Mouse (Mus musculus) kidney, embryonic 14.5 days (tissue): ENCODE measurements around the gene Lnx1. TPM values are rescaled to one million over a fixed set of nuclear protein-coding genes. Genes with fewer than 3 reads are reported as not detected.

Experiments
- ATAC-seq: fragments of 200-750 bp; cut with Nextera tagmentation; 2 replicates; pipeline ENCODE4 v1.8.0; 2017; ENCODE audit warnings: moderate number of reproducible peaks, mild to moderate bottlenecking, moderate TSS enrichment, moderate library complexity; ENCODE audit not compliant: low FRiP score, low TSS enrichment
- H3K27ac ChIP-seq: fragments of 300-500 bp; sonication (generic); 2 replicates; pipeline ENCODE4 v1.5.1; 2014; ENCODE audit warnings: low read depth, mild to moderate bottlenecking, low read length, moderate library complexity, mixed read lengths
- H3K27me3 ChIP-seq: fragments of 300-500 bp; sonication (generic); 2 replicates; pipeline ENCODE4 v1.6.1; 2014; ENCODE audit warnings: mild to moderate bottlenecking, low read length; ENCODE audit not compliant: control insufficient read depth, insufficient read depth
- H3K36me3 ChIP-seq: fragments of 300-500 bp; sonication (generic); 2 replicates; pipeline ENCODE4 v1.6.1; 2014; ENCODE audit warnings: low read length, mixed read lengths; ENCODE audit not compliant: control insufficient read depth, insufficient read depth
- H3K4me1 ChIP-seq: fragments of 300-500 bp; sonication (generic); 2 replicates; pipeline ENCODE4 v1.6.1; 2014; ENCODE audit warnings: low read length, mixed read lengths; ENCODE audit not compliant: control insufficient read depth, insufficient read depth
- H3K4me2 ChIP-seq: fragments of 300-500 bp; sonication (generic); replicated peaks from 2 replicates; pipeline ENCODE4 v1.6.1; 2014; ENCODE audit warnings: low read depth, mild to moderate bottlenecking, low read length
- H3K4me3 ChIP-seq: fragments of 300-500 bp; sonication (generic); 2 replicates; pipeline ENCODE4 v1.5.1; 2014; ENCODE audit warnings: mild to moderate bottlenecking, low read length
- H3K9ac ChIP-seq: fragments of 300-500 bp; sonication (generic); 2 replicates; pipeline ENCODE4 v1.6.1; 2014; ENCODE audit warnings: low read depth, mild to moderate bottlenecking, low read length, moderate library complexity
- H3K9me3 ChIP-seq: fragments of 300-500 bp; sonication (generic); 2 replicates; pipeline ENCODE4 v1.6.1; 2016; ENCODE audit warnings: low read length; ENCODE audit not compliant: control insufficient read depth
- WGBS: fragments of 180-500 bp; shearing (Covaris S2); extraction: QIAGEN DNeasy Blood & Tissue Kit; methylation state at CpG from one replicate; pipeline ENCODE4 v1.1.7; 2014; 5-methylcytosine and 5-hydroxymethylcytosine counted together
- polyA plus RNA-seq: library from polyadenylated mRNA; unstranded; fragments of >200 nt; fragmentation: Nextera tagmentation; extraction: Ambion mirVana; gene quantifications from 2 replicates; pipeline ENCODE4 v1.2.1, GENCODE M21; 2014

Lnx1 gene
- 1.9 and 2.3 TPM in 2 replicates for polyA plus RNA-seq

GRCm38 (mm10) chr5:74702766-74703165 is at the start of gene Lnx1:
TSS of gene Lnx1 (minus strand) at chr5:74702912.
- H3K27ac ChIP-seq: no peak within 1 kb of the TSS
- peak within 1 kb of the TSS; percentile 51 for H3K4me2 ChIP-seq
- no peaks in the 10 kb centered on the region for H3K36me3 ChIP-seq
- 49% methylated on average over 11 of the region's 11 CpGs for WGBS
- no peaks in the 10 kb centered on the region for H3K9me3 ChIP-seq
- peak within 1 kb of the TSS; percentile 45; the same call in 1 of the 2 replicates for H3K4me3 ChIP-seq
- no peak within 1 kb of the TSS for H3K9ac ChIP-seq
- H3K4me1 ChIP-seq: peaks cover 5% of the 10 kb centered on the region; the same call in 1 of the 2 replicates
- ATAC-seq: no peak
- H3K27me3 ChIP-seq: no peaks in the 10 kb centered on the region

DNA sequence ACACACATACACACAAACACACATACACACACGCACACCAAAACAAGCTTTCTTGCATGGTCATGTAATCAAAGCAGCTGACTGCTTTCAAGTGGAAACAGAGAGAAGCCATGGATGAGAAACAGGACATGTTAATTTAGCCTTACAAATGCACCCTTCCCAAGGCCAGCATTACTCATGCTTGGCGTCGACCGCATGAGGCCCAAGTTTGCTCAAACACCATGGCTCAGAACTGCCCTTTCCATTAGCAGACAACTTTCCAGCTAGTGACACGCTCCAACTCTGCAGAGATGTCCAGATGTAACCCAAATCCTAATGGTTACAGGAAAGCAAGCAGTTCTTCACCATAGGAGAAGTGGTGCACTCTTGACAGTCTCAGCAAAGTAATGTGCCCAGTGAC is 47.8 kb upstream of the Lnx1 start:
- Histone ChIP-seq H3K36me3 (no peaks in the 10 kb centered on the region), H3K27me3 (no peaks in the 10 kb centered on the region), H3K4me2 (no peak overlapping the region), H3K4me1 (0 out of 2 replicates have a peak, but pooled peaks cover 3% of the 10 kb centered on the region), H3K9ac (no peak overlapping the region), H3K4me3 (no peak overlapping the region), H3K9me3 (no peaks in the 10 kb centered on the region), H3K27ac (no peak overlapping the region)
- ATAC-seq: no peak
- WGBS: 82% methylated on average over 5 of the region's 5 CpGs

- WGBS: 91% methylated on average over 3 of the region's 3 CpGs
- Histone ChIP-seq H3K4me2 (no peak overlapping the region), H3K4me1 (no peaks in the 10 kb centered on the region), H3K4me3 (no peak overlapping the region), H3K36me3 (no peaks in the 10 kb centered on the region), H3K27me3 (no peaks in the 10 kb centered on the region), H3K9ac (no peak overlapping the region), H3K27ac (no peak overlapping the region), H3K9me3 (no peaks in the 10 kb centered on the region)
- no peak for ATAC-seq
Observed at GRCm38 (mm10) chr5:74747476-74747875, 44.8 kb upstream of the Lnx1 start.

GRCm38 (mm10) chr5:74740951-74741350 is 38.2 kb upstream of the Lnx1 start:
- no peaks in the 10 kb centered on the region for H3K27me3 ChIP-seq
- no peak overlapping the region for H3K9ac ChIP-seq
- peaks cover 8% of the 10 kb centered on the region for H3K4me1 ChIP-seq
- H3K4me2 ChIP-seq: no peak overlapping the region
- no peak overlapping the region for H3K4me3 ChIP-seq
- no peak overlapping the region for H3K27ac ChIP-seq
- H3K36me3 ChIP-seq: no peaks in the 10 kb centered on the region
- 58% methylated on average over 9 of the region's 9 CpGs for WGBS
- H3K9me3 ChIP-seq: no peaks in the 10 kb centered on the region
- no peak for ATAC-seq

- Histone ChIP-seq H3K27me3 (no peaks in the 10 kb centered on the region), H3K4me3 (no peak overlapping the region), H3K36me3 (no peaks in the 10 kb centered on the region), H3K4me2 (no peak overlapping the region), H3K27ac (no peak overlapping the region), H3K4me1 (peaks cover 9% of the 10 kb centered on the region), H3K9me3 (no peaks in the 10 kb centered on the region), H3K9ac (no peak overlapping the region)
- ATAC-seq: no peak
- 37% methylated on average over 12 of the region's 12 CpGs for WGBS
Observed at GRCm38 (mm10) chr5:74739435-74739834, 36.7 kb upstream of the Lnx1 start.

GRCm38 (mm10) chr5:74738312-74738711 is 35.6 kb upstream of the Lnx1 start:
- no peak overlapping the region for H3K4me2 ChIP-seq
- no peak overlapping the region for H3K4me3 ChIP-seq
- H3K9me3 ChIP-seq: no peaks in the 10 kb centered on the region
- H3K27ac ChIP-seq: no peak overlapping the region
- H3K9ac ChIP-seq: no peak overlapping the region
- peaks cover 15% of the 10 kb centered on the region for H3K4me1 ChIP-seq
- peak; percentile 75 for ATAC-seq
- H3K27me3 ChIP-seq: 0 out of 2 replicates have a peak, but pooled peaks cover 2% of the 10 kb centered on the region
- 54% methylated on average over 3 of the region's 3 CpGs for WGBS
- H3K36me3 ChIP-seq: no peaks in the 10 kb centered on the region

GRCm38 (mm10) chr5:74733885-74734558 is 31.3 kb upstream of the Lnx1 start:
- Histone ChIP-seq H3K36me3 (no peaks in the 10 kb centered on the region), H3K27me3 (0 out of 2 replicates have a peak, but pooled peaks cover 2% of the 10 kb centered on the region), H3K4me2 (peak overlapping the region; percentile 15; the same call in 1 of the 2 replicates), H3K27ac (no peak overlapping the region), H3K4me1 (peaks cover 7% of the 10 kb centered on the region; the same call in 1 of the 2 replicates), H3K4me3 (no peak overlapping the region), H3K9ac (no peak overlapping the region), H3K9me3 (no peaks in the 10 kb centered on the region)
- 18% methylated on average over 6 of the region's 7 CpGs for WGBS
- peak; percentile 36; the same call in 1 of the 2 replicates for ATAC-seq

GRCm38 (mm10) chr5:74732613-74733012 is 29.9 kb upstream of the Lnx1 start:
- 35% methylated on average over 8 of the region's 8 CpGs for WGBS
- Histone ChIP-seq H3K4me2 (no peak overlapping the region), H3K9ac (no peak overlapping the region), H3K27me3 (0 out of 2 replicates have a peak, but pooled peaks cover 2% of the 10 kb centered on the region), H3K27ac (no peak overlapping the region), H3K9me3 (no peaks in the 10 kb centered on the region), H3K4me1 (0 out of 2 replicates have a peak, but pooled peaks cover 7% of the 10 kb centered on the region), H3K4me3 (no peak overlapping the region), H3K36me3 (no peaks in the 10 kb centered on the region)
- ATAC-seq: no peak

DNA sequence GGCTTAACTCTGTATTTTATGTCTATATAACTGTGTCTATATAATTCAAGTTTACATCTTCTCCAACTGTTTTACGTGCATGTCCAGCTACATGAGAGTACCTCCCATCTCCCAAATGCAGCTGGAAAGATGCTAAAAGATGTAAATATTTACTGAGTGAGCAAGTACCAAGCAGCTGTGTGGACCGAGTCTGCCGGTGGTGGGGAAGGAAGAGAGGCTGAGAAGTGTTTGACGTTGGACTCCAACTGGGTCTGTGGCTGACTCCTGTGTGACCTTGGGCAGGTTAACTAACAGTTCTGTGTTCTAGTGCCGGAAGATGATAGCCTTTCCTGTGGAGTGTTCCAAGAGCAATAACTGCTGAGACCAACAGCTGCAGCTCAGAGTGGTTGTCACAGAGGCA is 27.9 kb upstream of the Lnx1 start:
- no peaks in the 10 kb centered on the region for H3K36me3 ChIP-seq
- H3K4me3 ChIP-seq: no peak overlapping the region
- H3K27ac ChIP-seq: no peak overlapping the region
- 0 out of 2 replicates have a peak, but pooled peaks cover 7% of the 10 kb centered on the region for H3K4me1 ChIP-seq
- 0 out of 2 replicates have a peak, but pooled peaks cover 2% of the 10 kb centered on the region for H3K27me3 ChIP-seq
- no peak for ATAC-seq
- H3K9me3 ChIP-seq: no peaks in the 10 kb centered on the region
- no peak overlapping the region for H3K9ac ChIP-seq
- no peak overlapping the region for H3K4me2 ChIP-seq
- 73% methylated on average over 5 of the region's 5 CpGs for WGBS
